Mouse (Mus musculus) kidney, adult 2 months (tissue): ENCODE measurements at regions not wholly inside any gene's neighbourhood (a gene's known extent, or its start where the extent isn't known, plus 50 kb on each side); places are given as distances from the start of the nearest gene placed in this dataset.

Experiments
- CTCF ChIP-seq: fragments of 200-500 bp; conservative IDR thresholded peaks from 2 replicates; pipeline ENCODE4 v1.5.1; 2011; ENCODE audit warnings: low read depth, mild to moderate bottlenecking, control low read depth, low read length, moderate library complexity, mixed read lengths; ENCODE audit not compliant: insufficient read depth, insufficient read length
- POLR2A ChIP-seq: fragments of 200-500 bp; IDR thresholded peaks from one replicate; pipeline ENCODE4 v1.6.1; 2011; ENCODE audit warnings: low read depth, low read length, control low read depth

- TF ChIP-seq POLR2A (no peak), CTCF (no peak)
Measured at GRCm38 (mm10) chr15:64626359-64626758, 191.1 kb upstream of the Gm21798 start.
